Mouse (Mus musculus) granulocyte monocyte progenitor cell, adult 5-6 weeks (primary cell): ENCODE measurements around the gene Map2k7. TPM values are rescaled to one million over a fixed set of nuclear protein-coding genes. Genes with fewer than 3 reads are reported as not detected.

ENCODE experiments used
- ATAC-seq: replicated peaks from 2 replicates; pipeline ENCODE4 v1.8.0; 2016; ENCODE audit warnings: mild to moderate bottlenecking, moderate TSS enrichment, inconsistent platforms; ENCODE audit not compliant: poor library complexity, severe bottlenecking
- total RNA-seq, 2 experiments: library from RNA; stranded (forward) in 1 of 2; stranded (reverse) in 1 of 2; fragments of 200-712, 200-1000 nt in 1 of 2; fragments of >200 nt in 1 of 2; fragmentation: Nextera tagmentation in 1 of 2; gene quantifications; 2 replicates each; pipeline ENCODE4 v1.2.3; 2014 to 2017

Map2k7 gene
- total RNA-seq, 2 experiments from 2014 or later = 29.7 to 34.3 TPM

- no peak for ATAC-seq
Observed at GRCm38 (mm10) chr8:4256911-4257310, 18.4 kb downstream of the Map2k7 start.

- no peak for ATAC-seq
Observed at GRCm38 (mm10) chr8:4257350-4257749, 18.8 kb downstream of the Map2k7 start.

- peak; percentile 69 for ATAC-seq
Observed at GRCm38 (mm10) chr8:4258233-4258632, 19.7 kb downstream of the Map2k7 start.

GRCm38 (mm10) chr8:4258678-4259077 is 20.1 kb downstream of the Map2k7 start:
- ATAC-seq = peak; percentile 13

- ATAC-seq = peak; percentile 88
Observed at GRCm38 (mm10) chr8:4259125-4259804, 20.7 kb downstream of the Map2k7 start, which contains the start of gene Ctxn1. TSS of gene Ctxn1 (minus strand) at chr8:4259274.

- ATAC-seq = no peak
Observed at GRCm38 (mm10) chr8:4259805-4260170, 21.2 kb downstream of the Map2k7 start.

- ATAC-seq = no peak
Observed at GRCm38 (mm10) chr8:4263105-4263791, 24.7 kb downstream of the Map2k7 start.

- no peak for ATAC-seq
Observed at GRCm38 (mm10) chr8:4265160-4265914, 26.8 kb downstream of the Map2k7 start.

- peak; percentile 90 for ATAC-seq
Observed at GRCm38 (mm10) chr8:4267627-4268026, 29.1 kb downstream of the Map2k7 start.

GRCm38 (mm10) chr8:4269609-4270008 is 31.1 kb downstream of the Map2k7 start:
- no peak for ATAC-seq

- peak; percentile 99 for ATAC-seq
Observed at GRCm38 (mm10) chr8:4275275-4276110, 37.0 kb downstream of the Map2k7 start, which contains the start of gene Timm44. TSS of gene Timm44 (minus strand) at chr8:4275913.

GRCm38 (mm10) chr8:4276111-4276465 is 37.5 kb downstream of the Map2k7 start:
- ATAC-seq = peak; percentile 31; the same call in 1 of the 2 replicates

- no peak for ATAC-seq
Observed at GRCm38 (mm10) chr8:4292738-4293137, 54.2 kb downstream of the Map2k7 start.

Other genes with a start within 250 kb of the Map2k7 start
- 0.64 TPM in 1 of 2 replicates, not detected in the other for gene Cd209f, start 132.9 kb upstream of the Map2k7 start, total RNA-seq (2014; fragmentation: Nextera tagmentation)
- gene Cd209f, start 132.9 kb upstream of the Map2k7 start, total RNA-seq (2017) = not detected in 2 replicates
- not detected in 2 replicates for gene Cd209g, start 104.6 kb upstream of the Map2k7 start, total RNA-seq (2014; fragmentation: Nextera tagmentation)
- gene Cd209g, start 104.6 kb upstream of the Map2k7 start, total RNA-seq (2017) = not detected in 2 replicates
- 4.4 and 10.5 TPM in 2 replicates for gene Evi5l, start 72.2 kb upstream of the Map2k7 start, total RNA-seq (2014; fragmentation: Nextera tagmentation)
- 4.1 and 9.4 TPM in 2 replicates for gene Evi5l, start 72.2 kb upstream of the Map2k7 start, total RNA-seq (2017)
- 0.68 and 0.80 TPM in 2 replicates for gene Prr36, start 21.3 kb upstream of the Map2k7 start, total RNA-seq (2014; fragmentation: Nextera tagmentation)
- under 0.01 TPM in 1 of 2 replicates, not detected in the other for gene Prr36, start 21.3 kb upstream of the Map2k7 start, total RNA-seq (2017)
- gene Lrrc8e, start 11.9 kb upstream of the Map2k7 start, total RNA-seq (2014; fragmentation: Nextera tagmentation) = not detected in 2 replicates
- not detected in 2 replicates for gene Lrrc8e, start 11.9 kb upstream of the Map2k7 start, total RNA-seq (2017)
- gene Gm49320, start 125 bp downstream of the Map2k7 start, total RNA-seq (2014; fragmentation: Nextera tagmentation) = 1.1 TPM in 1 of 2 replicates, not detected in the other
- 0.52 TPM in 1 of 2 replicates, not detected in the other for gene Gm49320, start 125 bp downstream of the Map2k7 start, total RNA-seq (2017)
- 13.1 and 17.0 TPM in 2 replicates for gene Tgfbr3l, start 9.5 kb downstream of the Map2k7 start, total RNA-seq (2014; fragmentation: Nextera tagmentation)
- gene Tgfbr3l, start 9.5 kb downstream of the Map2k7 start, total RNA-seq (2017) = 2.4 and 2.8 TPM in 2 replicates
- gene Snapc2, start 14.3 kb downstream of the Map2k7 start, total RNA-seq (2014; fragmentation: Nextera tagmentation) = 14.4 and 14.5 TPM in 2 replicates
- gene Snapc2, start 14.3 kb downstream of the Map2k7 start, total RNA-seq (2017) = 12.5 and 14.5 TPM in 2 replicates
- 3.8 and 3.9 TPM in 2 replicates for gene Ctxn1, start 20.5 kb downstream of the Map2k7 start, total RNA-seq (2014; fragmentation: Nextera tagmentation)
- 0.60 TPM in 1 of 2 replicates, not detected in the other for gene Ctxn1, start 20.5 kb downstream of the Map2k7 start, total RNA-seq (2017)
- gene Timm44, start 37.2 kb downstream of the Map2k7 start, total RNA-seq (2014; fragmentation: Nextera tagmentation) = 72.1 and 74.5 TPM in 2 replicates
- 113 and 128 TPM in 2 replicates for gene Timm44, start 37.2 kb downstream of the Map2k7 start, total RNA-seq (2017)
- 16.9 and 23.2 TPM in 2 replicates for gene Ccl25, start 86.5 kb downstream of the Map2k7 start, total RNA-seq (2014; fragmentation: Nextera tagmentation)
- 5.1 and 16.7 TPM in 2 replicates for gene Ccl25, start 86.5 kb downstream of the Map2k7 start, total RNA-seq (2017)
- 99.5 and 118 TPM in 2 replicates for gene Elavl1, start 86.7 kb downstream of the Map2k7 start, total RNA-seq (2014; fragmentation: Nextera tagmentation)
- 92.6 and 107 TPM in 2 replicates for gene Elavl1, start 86.7 kb downstream of the Map2k7 start, total RNA-seq (2017)